Mouse (Mus musculus) lung, embryonic 14.5 days (tissue): Measurements from ENCODE around the gene Tsga10ip. TPM values are rescaled to one million over a fixed set of nuclear protein-coding genes. Genes with fewer than 3 reads are reported as not detected.
A peak's percentile ranks its signal among the peaks of the same experiment; 100 is the strongest.

Source experiments
- ATAC-seq: fragments of 200-750 bp; cut with Nextera tagmentation; 2 replicates; pipeline ENCODE4 v1.8.0; 2017; ENCODE audit warnings: mild to moderate bottlenecking, moderate TSS enrichment, moderate library complexity; ENCODE audit not compliant: insufficient read depth
- DNase-seq: peaks from one replicate; pipeline ENCODE4 v3.0.0-alpha.2; 2015
- H3K27ac ChIP-seq: fragments of 300-500 bp; sonication (generic); 2 replicates; pipeline ENCODE4 v1.5.1; 2014; ENCODE audit warnings: low read depth, mild to moderate bottlenecking, moderate library complexity
- H3K27me3 ChIP-seq: fragments of 300-500 bp; sonication (generic); 2 replicates; pipeline ENCODE4 v1.6.1; 2014; ENCODE audit warnings: low read length, control low read depth; ENCODE audit not compliant: insufficient read depth
- H3K36me3 ChIP-seq: fragments of 300-500 bp; sonication (generic); 2 replicates; pipeline ENCODE4 v1.6.1; 2014; ENCODE audit warnings: control low read depth; ENCODE audit not compliant: insufficient read depth
- H3K4me1 ChIP-seq: fragments of 300-500 bp; sonication (generic); 2 replicates; pipeline ENCODE4 v1.6.1; 2014; ENCODE audit warnings: antibody characterized with exemption, control low read depth; ENCODE audit not compliant: insufficient read depth
- H3K4me2 ChIP-seq: fragments of 300-500 bp; sonication (generic); 2 replicates; pipeline ENCODE4 v1.6.1; 2014; ENCODE audit warnings: mild to moderate bottlenecking
- H3K4me3 ChIP-seq: fragments of 300-500 bp; sonication (generic); 2 replicates; pipeline ENCODE4 v1.5.1; 2014; ENCODE audit warnings: low read depth, low read length
- H3K9ac ChIP-seq: fragments of 300-500 bp; sonication (generic); 2 replicates; pipeline ENCODE4 v1.6.1; 2014
- H3K9me3 ChIP-seq: fragments of 300-500 bp; sonication (generic); 2 replicates; pipeline ENCODE4 v1.6.1; 2016; ENCODE audit warnings: low read depth, low read length, control low read depth
- CTCF ChIP-seq: IDR thresholded peaks from 2 replicates; pipeline ENCODE4 v1.5.1; 2016; ENCODE audit warnings: antibody characterized with exemption, low read depth
- WGBS: fragments of 180-500 bp; shearing (Covaris S2); extraction: QIAGEN DNeasy Blood & Tissue Kit; methylation state at CpG from one replicate; pipeline ENCODE4 v1.1.7; 2014; 5-methylcytosine and 5-hydroxymethylcytosine counted together
- polyA plus RNA-seq: library from polyadenylated mRNA; unstranded; fragments of >200 nt; fragmentation: Nextera tagmentation; extraction: Ambion mirVana; gene quantifications from 2 replicates; pipeline ENCODE4 v1.2.1, GENCODE M21; 2014

The Tsga10ip gene
- polyA plus RNA-seq, 1 experiment from 2014 or later, result not detected

GRCm38 (mm10) chr19:5429219-5429618 is 26.9 kb upstream of the Tsga10ip start:
- DNase-seq, result no peak
- no peaks in the 10 kb centered on the region for H3K9me3 ChIP-seq
- H3K27me3 ChIP-seq, result no peaks in the 10 kb centered on the region
- peaks cover 16% of the 10 kb centered on the region for H3K4me1 ChIP-seq
- ATAC-seq, result no peak
- no peak overlapping the region for H3K9ac ChIP-seq
- 74% methylated on average over 4 of the region's 4 CpGs for WGBS
- H3K4me3 ChIP-seq, result no peak overlapping the region
- no peak overlapping the region for H3K27ac ChIP-seq
- H3K36me3 ChIP-seq, result peaks cover 20% of the 10 kb centered on the region
- no peak overlapping the region for H3K4me2 ChIP-seq
- no peak for TF ChIP-seq CTCF

- H3K9ac ChIP-seq, result no peak overlapping the region
- peaks cover 22% of the 10 kb centered on the region for H3K36me3 ChIP-seq
- no peak overlapping the region for H3K4me3 ChIP-seq
- DNase-seq (peak; percentile 75), ATAC-seq (no peak)
- H3K4me2 ChIP-seq, result no peak overlapping the region
- no peaks in the 10 kb centered on the region for H3K9me3 ChIP-seq
- WGBS, result 80% methylated on average over 2 of the region's 2 CpGs
- H3K27ac ChIP-seq, result no peak overlapping the region
- peaks cover 15% of the 10 kb centered on the region; the same call in 1 of the 2 replicates for H3K4me1 ChIP-seq
- TF ChIP-seq CTCF, result peak; percentile 61
- no peaks in the 10 kb centered on the region for H3K27me3 ChIP-seq
These were observed 25.8 kb upstream of the Tsga10ip start for GRCm38 (mm10) chr19:5428083-5428482.

- ATAC-seq, result no peak
- H3K27ac ChIP-seq, result no peak overlapping the region
- H3K36me3 ChIP-seq, result peaks cover 35% of the 10 kb centered on the region
- H3K27me3 ChIP-seq, result no peaks in the 10 kb centered on the region
- H3K9ac ChIP-seq, result no peak overlapping the region
- H3K4me3 ChIP-seq, result peak overlapping the region; percentile 91
- H3K4me1 ChIP-seq, result peaks cover 16% of the 10 kb centered on the region; the same call in 1 of the 2 replicates
- WGBS, result 91% methylated on average over 13 of the region's 13 CpGs
- TF ChIP-seq CTCF, result no peak
- no peaks in the 10 kb centered on the region for H3K9me3 ChIP-seq
- peak overlapping the region; percentile 91 for H3K4me2 ChIP-seq
- no peak for DNase-seq
These were observed 24.4 kb upstream of the Tsga10ip start for GRCm38 (mm10) chr19:5426640-5427290.

GRCm38 (mm10) chr19:5425906-5426565 is 23.7 kb upstream of the Tsga10ip start:
- Histone ChIP-seq H3K9ac (peak overlapping the region; percentile 93), H3K36me3 (peaks cover 39% of the 10 kb centered on the region), H3K4me2 (peak overlapping the region; percentile 91), H3K4me1 (peaks cover 16% of the 10 kb centered on the region; the same call in 1 of the 2 replicates), H3K4me3 (peak overlapping the region; percentile 91), H3K9me3 (no peaks in the 10 kb centered on the region), H3K27ac (peak overlapping the region; percentile 86; the same call in 1 of the 2 replicates), H3K27me3 (no peaks in the 10 kb centered on the region)
- TF ChIP-seq CTCF, result no peak
- ATAC-seq (no peak), DNase-seq (no peak)
- 84% methylated on average over 18 of the region's 18 CpGs for WGBS

- Histone ChIP-seq H3K4me1 (peaks cover 16% of the 10 kb centered on the region; the same call in 1 of the 2 replicates), H3K9me3 (no peaks in the 10 kb centered on the region), H3K4me2 (peak within 1 kb of the TSS; percentile 91), H3K27ac (peak within 1 kb of the TSS; percentile 90), H3K9ac (peak within 1 kb of the TSS; percentile 93), H3K27me3 (no peaks in the 10 kb centered on the region), H3K36me3 (peaks cover 48% of the 10 kb centered on the region), H3K4me3 (peak within 1 kb of the TSS; percentile 91)
- no peak for TF ChIP-seq CTCF
- ATAC-seq (peak; percentile 93), DNase-seq (peak; percentile 98)
- under 1% methylated on average over 85 of the region's 87 CpGs for WGBS
These were observed 22.7 kb upstream of the Tsga10ip start, which contains the start of the genes Drap1 and AI837181 for GRCm38 (mm10) chr19:5424782-5425741. Gene Drap1, minus strand, starts transcription at chr19:5424979. Gene AI837181, plus strand, starts transcription at chr19:5425144.

GRCm38 (mm10) chr19:5424092-5424781 is 21.9 kb upstream of the Tsga10ip start:
- peak overlapping the region; percentile 77 for H3K4me2 ChIP-seq
- TF ChIP-seq CTCF, result peak; percentile 37
- peak overlapping the region; percentile 77 for H3K9ac ChIP-seq
- H3K27me3 ChIP-seq, result no peaks in the 10 kb centered on the region
- H3K4me1 ChIP-seq, result peaks cover 16% of the 10 kb centered on the region; the same call in 1 of the 2 replicates
- H3K4me3 ChIP-seq, result peak overlapping the region; percentile 91
- ATAC-seq, result peak; percentile 55
- H3K36me3 ChIP-seq, result peaks cover 56% of the 10 kb centered on the region
- peak overlapping the region; percentile 90 for H3K27ac ChIP-seq
- H3K9me3 ChIP-seq, result no peaks in the 10 kb centered on the region
- WGBS, result 1% methylated on average over 44 of the region's 48 CpGs
- DNase-seq, result peak; percentile 75
